Mouse (Mus musculus) heart, embryonic 11.5 days (tissue): Measurements from ENCODE around the gene Gtf2b. TPM values are rescaled to one million over a fixed set of nuclear protein-coding genes. Genes with fewer than 3 reads are reported as not detected.

ENCODE experiments used
- ATAC-seq: fragments of 200-750 bp; cut with Nextera tagmentation; replicated peaks from 2 replicates; pipeline ENCODE4 v1.8.0; 2017; ENCODE audit warnings: moderate library complexity; ENCODE audit not compliant: insufficient number of reproducible peaks, low FRiP score, low TSS enrichment
- H3K27ac ChIP-seq: fragments of 300-500 bp; sonication (generic); 2 replicates; pipeline ENCODE4 v1.5.1; 2014; ENCODE audit warnings: mild to moderate bottlenecking, low read depth, low read length
- H3K27me3 ChIP-seq: fragments of 300-500 bp; sonication (generic); 2 replicates; pipeline ENCODE4 v1.6.1; 2014; ENCODE audit warnings: mild to moderate bottlenecking, low read length, mixed read lengths; ENCODE audit not compliant: control insufficient read depth, insufficient read depth
- H3K36me3 ChIP-seq: fragments of 300-500 bp; sonication (generic); 2 replicates; pipeline ENCODE4 v1.6.1; 2014; ENCODE audit warnings: mild to moderate bottlenecking, low read length, moderate library complexity, mixed read lengths; ENCODE audit not compliant: control insufficient read depth, insufficient read depth
- H3K4me1 ChIP-seq: fragments of 300-500 bp; sonication (generic); 2 replicates; pipeline ENCODE4 v1.6.1; 2014; ENCODE audit warnings: low read length; ENCODE audit not compliant: control insufficient read depth, insufficient read depth
- H3K4me2 ChIP-seq: fragments of 300-500 bp; sonication (generic); 2 replicates; pipeline ENCODE4 v1.6.1; 2014; ENCODE audit warnings: mild to moderate bottlenecking, moderate library complexity
- H3K4me3 ChIP-seq: fragments of 300-500 bp; sonication (generic); 2 replicates; pipeline ENCODE4 v1.5.1; 2014; ENCODE audit warnings: low read depth, low read length
- H3K9ac ChIP-seq: fragments of 300-500 bp; sonication (generic); 2 replicates; pipeline ENCODE4 v1.6.1; 2014; ENCODE audit warnings: mild to moderate bottlenecking, low read depth, low read length, moderate library complexity
- H3K9me3 ChIP-seq: fragments of 300-500 bp; sonication (generic); replicated peaks from 2 replicates; pipeline ENCODE4 v1.6.1; 2016; ENCODE audit warnings: low read length; ENCODE audit not compliant: control insufficient read depth
- WGBS: fragments of 180-500 bp; shearing (Covaris S2); extraction: QIAGEN DNeasy Blood & Tissue Kit; methylation state at CpG from one replicate; pipeline ENCODE4 v1.1.7; 2014; ENCODE audit not compliant: insufficient replicate concordance; 5-methylcytosine and 5-hydroxymethylcytosine counted together
- polyA plus RNA-seq: library from polyadenylated mRNA; unstranded; fragments of >200 nt; fragmentation: Nextera tagmentation; extraction: Ambion mirVana; gene quantifications from 2 replicates; pipeline ENCODE4 v1.2.1, GENCODE M21; 2014

Gtf2b gene
- polyA plus RNA-seq, 1 experiment from 2014 or later = 61.4 TPM

- WGBS = 57% methylated on average over 4 of the region's 4 CpGs
- ATAC-seq = no peak
- Histone ChIP-seq H3K4me1 (peaks cover 6% of the 10 kb centered on the region; the same call in 1 of the 2 replicates), H3K27ac (no peak overlapping the region), H3K27me3 (no peaks in the 10 kb centered on the region), H3K4me2 (no peak overlapping the region), H3K9me3 (no peaks in the 10 kb centered on the region), H3K4me3 (no peak overlapping the region), H3K36me3 (no peaks in the 10 kb centered on the region), H3K9ac (no peak overlapping the region)
Observed at GRCm38 (mm10) chr3:142773538-142774191, 8.8 kb downstream of the Gtf2b start.

- 62% methylated on average over 3 of the region's 3 CpGs for WGBS
- H3K36me3 ChIP-seq = peaks cover 14% of the 10 kb centered on the region
- H3K4me2 ChIP-seq = no peak overlapping the region
- H3K27ac ChIP-seq = no peak overlapping the region
- H3K9me3 ChIP-seq = no peaks in the 10 kb centered on the region
- ATAC-seq = no peak
- no peak overlapping the region for H3K9ac ChIP-seq
- H3K4me1 ChIP-seq = peaks cover 3% of the 10 kb centered on the region; the same call in 1 of the 2 replicates
- no peak overlapping the region for H3K4me3 ChIP-seq
- H3K27me3 ChIP-seq = no peaks in the 10 kb centered on the region
Observed at GRCm38 (mm10) chr3:142777227-142777626, 12.4 kb downstream of the Gtf2b start.

DNA sequence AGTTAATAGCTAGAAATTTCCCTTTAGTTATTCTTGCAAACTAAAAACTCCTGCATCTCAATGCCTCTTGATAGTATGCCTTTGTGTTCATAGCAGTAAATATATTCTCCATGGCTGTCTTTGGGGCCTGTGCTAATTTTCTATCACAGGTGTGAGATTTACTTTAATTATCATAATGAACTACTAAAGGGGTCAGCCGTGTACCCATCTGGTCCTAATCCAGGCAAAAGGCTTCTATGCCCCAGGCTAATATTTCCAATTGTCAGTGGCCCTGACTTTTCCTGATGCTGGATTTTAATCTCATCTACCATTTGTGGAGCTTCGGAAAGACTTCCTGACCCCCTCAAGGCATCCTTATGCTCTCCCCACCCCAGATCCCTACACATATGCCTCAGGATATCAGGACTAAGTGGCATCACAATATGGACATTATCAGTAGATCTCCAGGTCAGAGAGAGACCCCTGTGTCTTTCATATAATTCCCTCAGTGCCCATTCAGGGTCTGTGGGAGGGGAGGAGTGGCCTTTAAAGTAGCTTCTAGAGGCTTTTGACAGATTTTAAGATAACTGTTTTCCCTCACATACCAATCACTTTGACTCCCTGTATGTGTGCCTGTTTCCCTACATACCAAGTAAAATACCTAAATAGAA, 21.7 kb downstream of the Gtf2b start:
- peaks cover 9% of the 10 kb centered on the region; the same call in 1 of the 2 replicates for H3K36me3 ChIP-seq
- H3K4me1 ChIP-seq = no peaks in the 10 kb centered on the region
- H3K4me2 ChIP-seq = no peak overlapping the region
- H3K27ac ChIP-seq = no peak overlapping the region
- no peak for ATAC-seq
- H3K9ac ChIP-seq = no peak overlapping the region
- no peaks in the 10 kb centered on the region for H3K27me3 ChIP-seq
- WGBS = 62% methylated on average over 2 of the region's 2 CpGs
- H3K9me3 ChIP-seq = no peaks in the 10 kb centered on the region
- no peak overlapping the region for H3K4me3 ChIP-seq

GRCm38 (mm10) chr3:142795587-142795986, 30.7 kb downstream of the Gtf2b start:
- Histone ChIP-seq H3K9ac (no peak overlapping the region), H3K4me3 (no peak overlapping the region), H3K36me3 (peaks cover 19% of the 10 kb centered on the region), H3K4me2 (no peak overlapping the region), H3K4me1 (no peaks in the 10 kb centered on the region), H3K27ac (no peak overlapping the region), H3K9me3 (no peaks in the 10 kb centered on the region), H3K27me3 (no peaks in the 10 kb centered on the region)
- no peak for ATAC-seq
- 85% methylated on average over 3 of the region's 3 CpGs for WGBS

GRCm38 (mm10) chr3:142811582-142811981, 46.7 kb downstream of the Gtf2b start:
- no peaks in the 10 kb centered on the region for H3K9me3 ChIP-seq
- WGBS = 64% methylated on average over 3 of the region's 3 CpGs
- no peak overlapping the region for H3K27ac ChIP-seq
- no peak overlapping the region for H3K4me3 ChIP-seq
- no peak overlapping the region for H3K9ac ChIP-seq
- H3K27me3 ChIP-seq = no peaks in the 10 kb centered on the region
- no peaks in the 10 kb centered on the region; the same call in 1 of the 2 replicates for H3K4me1 ChIP-seq
- no peak overlapping the region for H3K4me2 ChIP-seq
- H3K36me3 ChIP-seq = peaks cover 5% of the 10 kb centered on the region; the same call in 1 of the 2 replicates
- no peak for ATAC-seq

- Histone ChIP-seq H3K4me1 (no peaks in the 10 kb centered on the region), H3K4me3 (no peak overlapping the region), H3K27me3 (no peaks in the 10 kb centered on the region), H3K9me3 (no peaks in the 10 kb centered on the region), H3K4me2 (no peak overlapping the region), H3K27ac (no peak overlapping the region), H3K9ac (no peak overlapping the region), H3K36me3 (0 out of 2 replicates have a peak, but pooled peaks cover 2% of the 10 kb centered on the region)
- no peak for ATAC-seq
- WGBS = 94% methylated on average over 3 of the region's 3 CpGs
Observed at GRCm38 (mm10) chr3:142817506-142817905, 52.7 kb downstream of the Gtf2b start.

- Histone ChIP-seq H3K4me1 (no peaks in the 10 kb centered on the region), H3K27me3 (no peaks in the 10 kb centered on the region), H3K4me3 (no peak overlapping the region), H3K27ac (no peak overlapping the region), H3K9me3 (no peaks in the 10 kb centered on the region), H3K4me2 (no peak overlapping the region), H3K9ac (no peak overlapping the region), H3K36me3 (peaks cover 8% of the 10 kb centered on the region; the same call in 1 of the 2 replicates)
- 96% methylated on average over 1 of the region's 1 CpGs for WGBS
- ATAC-seq = no peak
Observed at GRCm38 (mm10) chr3:142823606-142824005, 58.8 kb downstream of the Gtf2b start.

DNA sequence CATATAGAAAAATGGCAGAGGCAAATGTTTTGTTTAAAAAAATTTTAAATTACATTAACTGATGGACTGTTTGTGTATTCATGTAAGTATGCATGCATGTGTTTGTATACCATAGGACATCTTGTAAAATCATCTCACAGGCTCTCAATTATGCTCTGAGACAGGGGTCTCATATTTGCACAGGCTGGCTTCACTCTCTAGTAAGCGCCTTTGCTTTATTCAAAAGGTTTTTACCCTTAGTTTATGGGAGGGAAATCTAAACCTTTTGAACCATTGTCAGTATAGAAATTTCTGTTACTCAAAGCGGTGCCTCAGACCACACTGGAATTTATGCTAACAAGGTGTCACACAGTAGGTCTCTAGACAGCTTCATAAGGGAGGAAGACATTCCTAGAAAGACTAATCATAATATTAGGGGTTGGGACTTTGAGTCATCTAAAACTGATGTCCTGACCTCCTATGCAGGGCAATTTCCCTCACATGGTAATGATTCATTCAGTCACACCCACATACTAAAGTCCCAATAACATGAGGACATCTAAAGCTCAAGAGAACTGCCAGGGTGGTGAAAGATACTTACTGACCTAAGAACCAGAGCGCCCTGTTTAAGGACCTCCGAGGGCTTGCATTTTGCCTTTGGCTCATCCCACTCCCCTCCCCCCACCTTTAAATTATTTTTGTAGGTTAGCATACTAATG, 61.8 kb downstream of the Gtf2b start:
- H3K36me3 ChIP-seq = peaks cover 7% of the 10 kb centered on the region; the same call in 1 of the 2 replicates
- 87% methylated on average over 4 of the region's 4 CpGs for WGBS

More for the DNA sequence above, 61.8 kb downstream of the Gtf2b start:
- Histone ChIP-seq H3K4me2 (no peak overlapping the region), H3K27ac (no peak overlapping the region), H3K27me3 (no peaks in the 10 kb centered on the region), H3K9ac (no peak overlapping the region), H3K4me3 (no peak overlapping the region), H3K9me3 (no peaks in the 10 kb centered on the region), H3K4me1 (no peaks in the 10 kb centered on the region)
- no peak for ATAC-seq
